Mouse (Mus musculus): ENCODE results near the gene Olfr1344. TPM values are rescaled to one million over a fixed set of nuclear protein-coding genes. Genes with fewer than 3 reads are reported as not detected.

Olfr1344 gene
- polyA plus RNA-seq (2014; fragmentation: Nextera tagmentation; extraction: Ambion mirVana), result 0.20 and 0.23 TPM in 2 replicates

DNA sequence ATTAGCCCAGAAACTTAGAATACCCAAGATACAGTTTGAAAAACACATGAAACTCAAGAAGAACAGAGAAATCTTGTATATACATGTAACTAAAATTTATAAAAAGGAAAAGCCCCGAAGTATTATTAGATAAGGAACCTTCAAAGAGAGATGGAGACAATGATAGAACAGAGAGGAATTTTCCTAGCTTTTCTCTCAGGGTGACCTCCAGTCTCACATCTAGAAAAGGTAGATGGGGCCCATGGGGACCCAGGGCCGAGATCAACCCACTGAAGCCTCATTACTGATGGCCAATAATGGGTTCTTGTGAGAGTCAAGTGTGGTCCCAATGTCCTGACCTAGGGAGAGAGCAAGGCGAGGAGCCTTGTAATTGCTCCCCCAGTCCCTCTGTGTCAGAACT is at the start of gene Olfr1344:
Olfr1344 (plus strand) TSS at position 301 of the 400 bp plus-strand sequence.
- Histone ChIP-seq H3K9ac (replicated peaks; ENCODE audit: low read length) (no peak within 1 kb of the TSS), H3K4me3 (replicated peaks; ENCODE audit: low read depth, low read length) (no peak within 1 kb of the TSS), H3K4me2 (ENCODE audit: low read length) (no peak within 1 kb of the TSS), H3K9me3 (ENCODE audit: control insufficient read depth, low read length) (no peaks in the 10 kb centered on the region), H3K36me3 (ENCODE audit: control insufficient read depth, insufficient read depth, low read length) (no peaks in the 10 kb centered on the region), H3K27me3 (ENCODE audit: control insufficient read depth, insufficient read depth, low read length) (no peaks in the 10 kb centered on the region), H3K27ac (replicated peaks; ENCODE audit: low read depth, low read length) (no peak within 1 kb of the TSS), H3K4me1 (ENCODE audit: control insufficient read depth, insufficient read depth, low read length) (peaks cover 11% of the 10 kb centered on the region)
- whole genome bisulfite sequencing, result 91% methylated on average over 3 of the region's 3 CpGs
- DNase-seq (no peak), ATAC-seq (ENCODE audit: low FRiP score, low TSS enrichment) (no peak)

DNA sequence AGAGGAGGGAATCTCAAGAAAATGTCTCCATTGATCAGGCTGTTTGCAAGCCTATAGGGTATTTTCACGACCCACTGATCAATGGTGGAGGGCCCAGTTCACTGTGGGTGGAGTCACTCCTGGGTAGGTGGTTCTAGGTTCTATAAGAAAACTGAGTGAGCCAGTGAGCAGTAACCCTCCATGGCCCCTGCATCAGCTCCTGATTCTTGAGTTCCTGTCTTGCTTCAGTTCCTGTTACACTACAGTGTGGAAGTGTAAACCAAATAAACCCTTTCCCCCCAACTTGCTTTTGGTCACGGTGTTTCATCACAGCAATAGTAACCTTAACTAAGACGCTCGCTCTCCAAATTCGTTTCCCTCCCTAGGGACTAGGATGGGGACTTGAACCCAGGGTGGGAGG is 49.5 kb upstream of the Olfr1344 start:
- Histone ChIP-seq H3K27me3 (ENCODE audit: control insufficient read depth, insufficient read depth, low read length) (no peaks in the 10 kb centered on the region), H3K9ac (replicated peaks; ENCODE audit: low read length) (no peak overlapping the region), H3K9me3 (ENCODE audit: control insufficient read depth, low read length) (no peaks in the 10 kb centered on the region), H3K4me2 (ENCODE audit: low read length) (no peak overlapping the region), H3K27ac (replicated peaks; ENCODE audit: low read depth, low read length) (no peak overlapping the region), H3K4me1 (ENCODE audit: control insufficient read depth, insufficient read depth, low read length) (peaks cover 5% of the 10 kb centered on the region), H3K36me3 (ENCODE audit: control insufficient read depth, insufficient read depth, low read length) (peaks cover 51% of the 10 kb centered on the region), H3K4me3 (replicated peaks; ENCODE audit: low read depth, low read length) (no peak overlapping the region)
- ATAC-seq (ENCODE audit: low FRiP score, low TSS enrichment) (no peak), DNase-seq (no peak)
- WGBS, result 88% methylated on average over 5 of the region's 5 CpGs

DNA sequence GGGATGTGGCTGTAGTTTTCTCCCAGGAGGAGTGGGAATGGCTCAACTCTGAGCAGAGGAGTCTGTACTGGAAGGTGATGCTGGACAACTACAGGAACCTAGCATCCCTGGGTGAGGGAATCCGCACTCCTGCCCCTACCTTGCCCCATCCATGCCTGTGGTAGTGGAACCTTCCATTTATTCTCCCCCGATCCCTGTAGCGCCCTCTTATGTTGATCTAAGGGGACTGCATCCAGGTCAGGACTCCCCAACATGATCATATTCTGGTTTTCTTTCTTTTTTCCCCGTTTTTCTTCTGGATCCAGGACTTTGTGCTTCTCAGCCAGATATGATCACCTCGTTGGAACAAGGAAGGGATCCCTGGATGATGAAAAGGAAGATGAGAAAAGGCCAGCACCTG is 49.0 kb upstream of the Olfr1344 start:
- WGBS, result 74% methylated on average over 5 of the region's 5 CpGs
- Histone ChIP-seq H3K27me3 (ENCODE audit: control insufficient read depth, insufficient read depth, low read length) (no peaks in the 10 kb centered on the region), H3K4me3 (replicated peaks; ENCODE audit: low read depth, low read length) (no peak overlapping the region), H3K9me3 (ENCODE audit: control insufficient read depth, low read length) (no peaks in the 10 kb centered on the region), H3K36me3 (ENCODE audit: control insufficient read depth, insufficient read depth, low read length) (peaks cover 56% of the 10 kb centered on the region), H3K27ac (replicated peaks; ENCODE audit: low read depth, low read length) (no peak overlapping the region), H3K4me2 (ENCODE audit: low read length) (no peak overlapping the region), H3K4me1 (ENCODE audit: control insufficient read depth, insufficient read depth, low read length) (peaks cover under 1% of the 10 kb centered on the region; the same call in 1 of the 2 replicates), H3K9ac (replicated peaks; ENCODE audit: low read length) (no peak overlapping the region)
- ATAC-seq (ENCODE audit: low FRiP score, low TSS enrichment) (no peak), DNase-seq (no peak)

DNA sequence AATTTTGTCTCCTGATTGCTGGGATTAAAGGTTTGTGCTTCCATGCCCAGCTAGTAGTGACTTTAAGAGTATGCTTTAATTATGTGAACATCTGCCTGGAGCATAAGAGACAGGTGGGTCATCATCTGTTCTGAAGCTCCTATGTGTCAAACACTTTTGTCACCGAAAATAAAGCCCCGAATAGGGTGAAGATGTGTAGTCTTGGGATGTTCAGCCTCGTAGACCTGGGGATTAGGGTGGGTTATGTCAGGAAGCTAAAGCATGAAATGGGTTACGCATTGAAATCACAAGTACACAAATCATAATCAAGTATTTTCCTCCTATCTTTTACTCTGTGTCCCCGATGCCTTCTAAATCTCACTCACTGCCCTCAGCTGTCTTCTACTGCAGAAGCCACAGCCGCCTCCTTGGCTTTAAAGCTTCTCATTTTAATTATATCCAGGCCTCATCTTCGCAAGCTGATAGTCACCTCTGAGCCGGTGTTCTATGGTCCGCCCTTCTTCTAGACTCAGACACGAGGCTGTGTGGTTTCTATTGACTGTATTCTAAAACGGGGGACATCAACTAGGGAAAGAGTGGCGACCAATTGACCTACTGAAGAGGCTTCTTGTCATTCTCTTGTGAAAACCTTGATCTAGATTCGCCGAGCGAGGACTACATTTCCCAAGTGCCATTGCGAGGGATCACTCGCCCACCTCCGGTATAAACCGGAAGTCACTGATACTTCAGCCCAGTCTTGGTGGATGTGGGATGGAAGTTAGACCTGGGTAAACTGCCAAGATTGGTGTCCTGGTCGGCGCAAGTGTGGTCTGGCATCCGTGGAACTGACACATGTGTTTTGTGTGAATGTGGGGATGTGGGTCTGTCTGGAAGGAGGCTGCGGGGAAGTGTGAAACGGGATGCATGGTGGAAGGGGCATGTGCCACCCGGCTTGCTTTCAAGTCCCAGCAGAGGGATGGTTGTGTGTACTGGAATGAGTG is 40.2 kb upstream of the Olfr1344 start, which contains the start of gene Smim17:
Smim17 (plus strand) TSS at position 720 of the 980 bp plus-strand sequence.
- Histone ChIP-seq H3K27ac (replicated peaks; ENCODE audit: low read depth, low read length) (no peak within 1 kb of the TSS; the same call in none of the 2 replicates), H3K9me3 (ENCODE audit: control insufficient read depth, low read length) (no peaks in the 10 kb centered on the region), H3K36me3 (ENCODE audit: control insufficient read depth, insufficient read depth, low read length) (peaks cover 26% of the 10 kb centered on the region), H3K4me1 (ENCODE audit: control insufficient read depth, insufficient read depth, low read length) (peaks cover 4% of the 10 kb centered on the region; the same call in 1 of the 2 replicates), H3K4me3 (replicated peaks; ENCODE audit: low read depth, low read length) (peak within 1 kb of the TSS; percentile 46), H3K4me2 (ENCODE audit: low read length) (peak within 1 kb of the TSS; percentile 74), H3K9ac (replicated peaks; ENCODE audit: low read length) (peak within 1 kb of the TSS; percentile 59), H3K27me3 (ENCODE audit: control insufficient read depth, insufficient read depth, low read length) (no peaks in the 10 kb centered on the region)
- ATAC-seq (ENCODE audit: low FRiP score, low TSS enrichment) (peak; percentile 91), DNase-seq (peak; percentile 88)
- 29% methylated on average over 25 of the region's 25 CpGs for WGBS

DNA sequence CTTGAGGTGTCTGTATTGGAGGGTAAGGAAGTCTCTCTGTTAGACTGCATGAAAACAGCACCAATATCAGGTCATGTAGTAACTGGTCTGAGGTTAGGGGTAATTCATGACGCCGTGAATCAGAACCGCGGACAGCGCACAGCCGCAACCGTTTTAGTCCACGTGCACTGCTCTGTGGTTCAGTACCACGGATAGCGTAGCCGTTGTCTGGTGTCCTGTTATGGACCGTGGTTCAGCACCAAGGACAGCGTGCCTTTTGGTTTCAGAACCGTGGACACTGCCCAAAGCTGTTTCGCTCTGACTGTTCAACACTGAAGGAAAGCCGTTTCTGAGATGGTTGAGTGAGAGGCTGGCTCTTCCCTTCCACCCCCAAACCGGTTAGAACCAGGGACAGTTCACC is 28.4 kb upstream of the Olfr1344 start, which contains the start of gene Gm20715:
Gm20715 (plus strand) TSS at position 235 of the 400 bp plus-strand sequence.
- no peaks in the 10 kb centered on the region for H3K4me1 ChIP-seq (ENCODE audit: control insufficient read depth, insufficient read depth, low read length)
- no peaks in the 10 kb centered on the region for H3K9me3 ChIP-seq (ENCODE audit: control insufficient read depth, low read length)
- ATAC-seq (ENCODE audit: low FRiP score, low TSS enrichment), result no peak; the same call in 1 of the 2 replicates
- under 1% methylated on average over 17 of the region's 17 CpGs for WGBS
- H3K27ac ChIP-seq (replicated peaks; ENCODE audit: low read depth, low read length), result no peak within 1 kb of the TSS
- peak; percentile 84 for DNase-seq
- H3K27me3 ChIP-seq (ENCODE audit: control insufficient read depth, insufficient read depth, low read length), result no peaks in the 10 kb centered on the region
- H3K4me2 ChIP-seq (ENCODE audit: low read length), result no peak within 1 kb of the TSS
- H3K9ac ChIP-seq (replicated peaks; ENCODE audit: low read length), result no peak within 1 kb of the TSS
- no peak within 1 kb of the TSS for H3K4me3 ChIP-seq (replicated peaks; ENCODE audit: low read depth, low read length)
- 0 out of 2 replicates have a peak, but pooled peaks cover 3% of the 10 kb centered on the region for H3K36me3 ChIP-seq (ENCODE audit: control insufficient read depth, insufficient read depth, low read length)

DNA sequence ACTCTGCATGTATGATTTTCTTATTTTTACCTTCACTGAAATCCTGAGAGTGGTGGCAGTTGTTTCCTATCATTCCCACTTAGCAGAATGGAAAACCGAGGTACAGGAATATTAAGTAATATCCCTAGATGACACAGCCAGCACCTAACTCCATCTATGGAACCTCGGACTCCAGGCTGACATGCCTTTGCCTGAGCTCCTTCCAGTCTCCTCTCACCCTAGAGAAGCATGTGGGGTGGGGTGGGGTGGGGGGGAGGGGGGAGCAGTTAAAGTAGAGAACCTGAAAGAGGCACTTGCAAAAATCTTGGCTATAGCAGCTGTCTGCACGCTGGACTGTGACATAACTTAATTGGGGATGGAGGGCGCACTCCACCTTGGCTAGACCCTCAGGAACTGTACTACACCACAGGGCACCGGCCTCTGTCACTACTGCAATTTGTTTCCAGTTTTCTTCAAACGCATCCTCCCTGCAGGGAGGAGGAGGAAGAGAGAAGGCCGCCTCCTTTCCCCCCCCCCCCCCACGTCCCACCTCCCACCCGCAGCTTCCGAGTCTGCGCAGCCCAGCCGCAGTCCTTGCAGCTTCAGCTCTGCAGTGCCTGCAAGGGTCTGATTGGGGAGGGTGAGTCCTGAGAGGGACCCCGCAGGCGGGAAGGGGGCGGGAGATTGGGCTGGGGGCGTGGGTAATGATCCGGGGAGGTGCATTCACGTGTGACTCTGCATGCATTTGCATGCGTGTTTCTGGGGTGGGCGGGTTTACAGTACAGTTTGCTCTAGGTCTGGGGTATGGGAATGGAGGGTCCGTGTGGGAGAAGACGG is 23.7 kb upstream of the Olfr1344 start:
- peak overlapping the region; percentile 50; the same call in 1 of the 2 replicates for H3K9ac ChIP-seq (replicated peaks; ENCODE audit: low read length)
- no peaks in the 10 kb centered on the region for H3K9me3 ChIP-seq (ENCODE audit: control insufficient read depth, low read length)
- no peaks in the 10 kb centered on the region for H3K27me3 ChIP-seq (ENCODE audit: control insufficient read depth, insufficient read depth, low read length)
- ATAC-seq (ENCODE audit: low FRiP score, low TSS enrichment) (peak; percentile 87), DNase-seq (peak; percentile 76)
- H3K36me3 ChIP-seq (ENCODE audit: control insufficient read depth, insufficient read depth, low read length), result no peaks in the 10 kb centered on the region
- H3K4me3 ChIP-seq (replicated peaks; ENCODE audit: low read depth, low read length), result peak overlapping the region; percentile 35
- peak overlapping the region; percentile 55 for H3K4me2 ChIP-seq (ENCODE audit: low read length)
- no peak overlapping the region for H3K27ac ChIP-seq (replicated peaks; ENCODE audit: low read depth, low read length)
- WGBS, result 9% methylated on average over 19 of the region's 22 CpGs
- H3K4me1 ChIP-seq (ENCODE audit: control insufficient read depth, insufficient read depth, low read length), result no peaks in the 10 kb centered on the region

DNA sequence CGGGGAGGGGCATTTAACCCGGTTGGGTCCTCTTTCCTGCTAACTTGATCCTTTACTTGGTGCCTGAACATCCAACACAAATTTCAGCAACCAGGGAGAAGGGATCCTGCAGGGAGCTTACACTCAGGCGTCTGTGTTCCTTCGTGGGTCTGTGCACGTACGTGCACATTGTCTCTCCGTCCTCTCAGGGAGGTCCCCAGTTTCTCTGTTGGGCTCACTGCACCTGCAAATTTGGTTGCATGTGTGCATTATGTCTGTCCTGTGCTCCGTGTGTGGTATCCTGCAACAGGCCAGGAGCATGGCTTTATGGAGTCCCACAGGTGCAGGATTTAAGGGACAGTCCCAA is 23.1 kb upstream of the Olfr1344 start:
- Histone ChIP-seq H3K9me3 (ENCODE audit: control insufficient read depth, low read length) (no peaks in the 10 kb centered on the region), H3K27ac (replicated peaks; ENCODE audit: low read depth, low read length) (no peak overlapping the region)

DNA sequence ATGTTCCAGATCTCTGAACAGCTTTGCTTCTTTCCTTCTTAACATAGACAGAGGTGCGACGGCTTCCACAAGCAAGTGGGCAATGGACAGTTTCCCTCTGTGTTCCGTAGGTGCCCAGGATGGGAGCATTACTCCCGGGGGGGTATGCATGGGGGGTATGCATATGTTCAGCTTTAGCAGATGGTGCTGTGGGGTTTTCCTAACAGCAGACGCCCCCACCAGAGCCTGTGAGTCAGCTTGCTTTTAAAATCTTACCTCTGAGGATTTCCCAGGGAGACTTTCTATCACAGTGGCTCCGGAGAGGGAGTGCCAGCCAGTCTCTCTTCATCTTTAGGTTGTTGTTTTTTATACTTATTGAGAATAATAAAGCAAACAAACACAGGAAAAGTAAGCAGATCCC is 18.6 kb upstream of the Olfr1344 start:
- no peak overlapping the region for H3K4me2 ChIP-seq (ENCODE audit: low read length)
- H3K27ac ChIP-seq (replicated peaks; ENCODE audit: low read depth, low read length), result no peak overlapping the region
- 76% methylated on average over 6 of the region's 6 CpGs for WGBS
- ATAC-seq (ENCODE audit: low FRiP score, low TSS enrichment) (no peak), DNase-seq (no peak)
- H3K4me1 ChIP-seq (ENCODE audit: control insufficient read depth, insufficient read depth, low read length), result no peaks in the 10 kb centered on the region
- H3K9me3 ChIP-seq (ENCODE audit: control insufficient read depth, low read length), result no peaks in the 10 kb centered on the region
- H3K27me3 ChIP-seq (ENCODE audit: control insufficient read depth, insufficient read depth, low read length), result no peaks in the 10 kb centered on the region
- H3K36me3 ChIP-seq (ENCODE audit: control insufficient read depth, insufficient read depth, low read length), result no peaks in the 10 kb centered on the region
- H3K4me3 ChIP-seq (replicated peaks; ENCODE audit: low read depth, low read length), result no peak overlapping the region
- no peak overlapping the region for H3K9ac ChIP-seq (replicated peaks; ENCODE audit: low read length)

More for the DNA sequence above, 23.1 kb upstream of the Olfr1344 start:
- Histone ChIP-seq H3K27me3 (ENCODE audit: control insufficient read depth, insufficient read depth, low read length) (no peaks in the 10 kb centered on the region), H3K4me2 (ENCODE audit: low read length) (peak overlapping the region; percentile 55), H3K4me1 (ENCODE audit: control insufficient read depth, insufficient read depth, low read length) (no peaks in the 10 kb centered on the region), H3K9ac (replicated peaks; ENCODE audit: low read length) (peak overlapping the region; percentile 50), H3K4me3 (replicated peaks; ENCODE audit: low read depth, low read length) (peak overlapping the region; percentile 35), H3K36me3 (ENCODE audit: control insufficient read depth, insufficient read depth, low read length) (no peaks in the 10 kb centered on the region)
- WGBS, result 12% methylated on average over 8 of the region's 8 CpGs
- DNase-seq, result no peak
- ATAC-seq (ENCODE audit: low FRiP score, low TSS enrichment), result no peak; the same call in 1 of the 2 replicates

All from midbrain, embryonic 14.5 days (tissue).